Mouse (Mus musculus): ENCODE results near the gene 6330409D20Rik. TPM values are rescaled to one million over a fixed set of nuclear protein-coding genes. Genes with fewer than 3 reads are reported as not detected.

6330409D20Rik gene
- polyA plus RNA-seq, 1 experiment from 2014 or later: not detected

DNA sequence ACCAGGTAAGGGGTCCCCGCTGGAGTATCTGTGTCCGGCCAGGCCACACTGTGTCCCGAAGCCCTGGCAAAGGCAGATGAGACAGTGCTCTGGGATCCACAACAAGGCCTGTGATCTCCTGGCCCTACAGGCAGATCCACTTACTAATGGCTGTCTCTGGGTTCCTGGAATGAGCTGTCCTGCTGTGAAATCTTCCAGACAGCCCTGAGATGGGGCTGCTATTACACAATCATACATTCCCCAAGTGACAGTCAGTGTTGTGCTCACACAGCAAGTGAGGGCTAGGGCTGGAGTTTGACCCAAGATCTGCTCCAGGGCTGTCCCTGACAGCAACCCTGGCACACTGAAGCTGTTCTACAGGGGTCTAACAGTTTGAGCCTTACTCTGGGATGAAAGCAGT is 55.0 kb downstream of the 6330409D20Rik start:
- Histone ChIP-seq H3K27me3 (no peaks in the 10 kb centered on the region), H3K9ac (no peak overlapping the region), H3K4me1 (replicated peaks) (peaks cover 18% of the 10 kb centered on the region), H3K36me3 (replicated peaks) (peaks cover 68% of the 10 kb centered on the region), H3K4me3 (replicated peaks) (no peak overlapping the region), H3K4me2 (no peak overlapping the region), H3K9me3 (replicated peaks) (no peaks in the 10 kb centered on the region), H3K27ac (replicated peaks) (no peak overlapping the region)
- no peak for ATAC-seq (ENCODE audit: insufficient read depth)
- 76% methylated on average over 3 of the region's 3 CpGs for WGBS (ENCODE audit: insufficient replicate concordance)

DNA sequence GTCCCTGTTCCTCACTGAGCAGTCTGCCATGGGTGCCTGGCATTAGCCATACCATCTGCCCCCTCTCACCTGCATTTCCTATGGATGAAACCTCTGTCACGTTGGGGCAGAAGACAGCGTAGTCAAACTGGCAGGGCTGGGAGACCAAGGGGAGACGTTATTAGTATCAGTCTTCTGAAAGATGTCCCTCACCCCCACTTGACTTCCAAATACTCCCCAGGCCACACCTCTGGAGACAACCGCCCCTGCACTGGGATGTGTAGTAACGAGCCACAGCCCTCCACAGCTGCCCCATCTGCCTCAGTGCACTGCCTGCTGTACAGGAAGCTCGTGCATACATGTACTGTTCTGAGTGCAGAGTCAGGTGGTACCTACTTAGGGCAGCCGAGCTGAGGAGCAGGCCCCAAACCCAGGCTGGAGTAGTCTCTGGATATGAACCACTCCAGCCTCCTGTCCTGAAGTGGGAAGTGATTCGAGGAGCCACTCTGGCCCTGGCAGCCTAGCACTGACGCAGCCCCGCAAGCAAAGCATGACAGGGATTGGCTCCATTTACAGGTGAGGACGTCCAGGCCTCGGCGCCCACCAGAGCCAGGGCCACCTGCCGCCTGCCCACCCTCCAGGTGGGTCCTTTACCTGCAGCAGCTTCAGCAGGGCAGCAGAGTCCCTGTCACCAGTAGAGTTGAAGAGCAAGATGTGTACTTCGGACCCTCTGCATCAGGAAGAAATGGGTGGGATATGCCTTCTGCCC is 56.0 kb downstream of the 6330409D20Rik start:
- no peak for ATAC-seq (ENCODE audit: insufficient read depth)
- no peak overlapping the region for H3K4me3 ChIP-seq (replicated peaks)
- H3K27me3 ChIP-seq: no peaks in the 10 kb centered on the region
- no peak overlapping the region for H3K27ac ChIP-seq (replicated peaks)
- WGBS (ENCODE audit: insufficient replicate concordance): 73% methylated on average over 15 of the region's 15 CpGs
- H3K36me3 ChIP-seq (replicated peaks): peaks cover 68% of the 10 kb centered on the region
- peaks cover 17% of the 10 kb centered on the region for H3K4me1 ChIP-seq (replicated peaks)
- no peak overlapping the region for H3K4me2 ChIP-seq
- no peak overlapping the region for H3K9ac ChIP-seq
- no peaks in the 10 kb centered on the region for H3K9me3 ChIP-seq (replicated peaks)

DNA sequence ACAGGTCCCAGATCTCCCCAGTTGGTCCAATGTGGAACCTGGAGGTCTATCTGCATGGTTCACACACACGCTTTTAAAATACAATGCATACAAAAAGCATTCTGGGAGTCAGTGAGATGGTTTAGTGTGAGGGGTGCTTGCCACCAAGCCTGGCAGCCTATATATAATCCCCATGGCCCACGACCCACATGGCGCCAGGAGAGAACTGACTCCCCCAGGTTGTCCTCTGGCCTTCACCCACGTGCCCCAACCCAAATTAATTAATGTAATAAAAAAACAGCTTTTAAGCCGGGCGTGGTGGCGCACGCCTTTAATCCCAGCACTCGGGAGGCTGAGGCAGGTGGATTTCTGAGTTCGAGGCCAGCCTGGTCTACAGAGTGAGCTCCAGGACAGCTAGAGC is 57.1 kb downstream of the 6330409D20Rik start:
- WGBS (ENCODE audit: insufficient replicate concordance): 86% methylated on average over 10 of the region's 10 CpGs
- Histone ChIP-seq H3K36me3 (replicated peaks) (peaks cover 68% of the 10 kb centered on the region), H3K4me2 (no peak overlapping the region), H3K27me3 (no peaks in the 10 kb centered on the region), H3K9ac (no peak overlapping the region), H3K9me3 (replicated peaks) (no peaks in the 10 kb centered on the region), H3K4me1 (replicated peaks) (peaks cover 9% of the 10 kb centered on the region; the same call in 1 of the 2 replicates), H3K27ac (replicated peaks) (no peak overlapping the region), H3K4me3 (replicated peaks) (no peak overlapping the region)
- no peak for ATAC-seq (ENCODE audit: insufficient read depth)

DNA sequence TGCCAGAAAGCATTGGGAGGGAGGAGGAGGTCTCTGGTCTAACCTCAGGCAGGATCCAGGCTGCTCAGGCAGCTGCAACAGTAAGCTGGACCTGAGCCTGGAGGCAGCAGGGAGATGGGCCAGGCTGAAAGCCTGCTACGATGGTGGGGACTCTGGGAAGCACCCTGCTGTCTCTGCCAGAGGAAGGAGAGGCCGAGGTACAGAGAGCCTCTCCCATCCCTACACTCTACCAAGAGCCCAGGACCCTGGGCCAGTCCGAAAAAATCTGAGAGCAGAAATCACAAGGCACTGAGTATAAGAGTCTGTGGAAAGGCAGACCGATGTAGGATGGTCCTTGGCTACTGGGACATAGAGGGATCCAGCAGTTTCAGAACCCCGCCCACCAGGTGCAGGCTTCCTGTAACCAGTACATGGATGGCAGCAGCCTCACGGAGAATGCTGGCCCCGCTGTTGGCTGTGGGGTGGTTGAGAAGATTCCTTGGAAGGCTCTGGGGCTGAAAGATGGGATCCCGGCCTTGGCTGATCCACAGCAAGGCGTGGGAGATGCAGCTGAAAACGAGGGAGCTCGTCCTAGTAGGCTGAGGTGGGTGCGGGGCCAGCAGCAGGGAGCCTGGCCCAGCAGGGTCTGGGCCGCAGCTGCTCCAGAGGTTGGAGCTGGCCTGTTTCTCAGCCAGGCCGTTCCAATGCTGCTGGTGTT is 57.9 kb downstream of the 6330409D20Rik start:
- H3K27ac ChIP-seq (replicated peaks): no peak overlapping the region
- H3K36me3 ChIP-seq (replicated peaks): peaks cover 65% of the 10 kb centered on the region
- WGBS (ENCODE audit: insufficient replicate concordance): 71% methylated on average over 14 of the region's 14 CpGs

More for the DNA sequence above, 57.9 kb downstream of the 6330409D20Rik start:
- no peaks in the 10 kb centered on the region for H3K27me3 ChIP-seq
- H3K4me3 ChIP-seq (replicated peaks): no peak overlapping the region
- no peaks in the 10 kb centered on the region for H3K9me3 ChIP-seq (replicated peaks)
- H3K9ac ChIP-seq: no peak overlapping the region
- H3K4me2 ChIP-seq: no peak overlapping the region
- ATAC-seq (ENCODE audit: insufficient read depth): no peak
- peaks cover 9% of the 10 kb centered on the region; the same call in 1 of the 2 replicates for H3K4me1 ChIP-seq (replicated peaks)

MicroRNAs within 50 kb of the gene (microRNA counts, 519-probe panel; counts per million panel counts)
- 1,558 counts per million, percentile 10 among the panel's probes with 10 or more counts for microRNA mmu-miR-2861

Small RNAs within 50 kb of the gene (microRNA-seq; reads per million reads assigned to microRNA genes)
- gene Mir2861 (not detected), gene Mir3960 (not detected), gene Mir8093 (not detected)

Other genes with a start within 250 kb of the 6330409D20Rik start
- 1.3 and 2.2 TPM in 2 replicates for gene Fam102a, start 205.7 kb downstream of the 6330409D20Rik start, polyA plus RNA-seq (2015; fragmentation: Nextera tagmentation; extraction: Ambion mirVana)
- gene Dpm2, start 170.2 kb downstream of the 6330409D20Rik start, polyA plus RNA-seq (2015; fragmentation: Nextera tagmentation; extraction: Ambion mirVana): 48.2 and 49.0 TPM in 2 replicates
- gene Pip5kl1, start 166.2 kb downstream of the 6330409D20Rik start, polyA plus RNA-seq (2015; fragmentation: Nextera tagmentation; extraction: Ambion mirVana): 0.22 TPM in 1 of 2 replicates, not detected in the other
- gene 9430097D07Rik, start 165.3 kb downstream of the 6330409D20Rik start, polyA plus RNA-seq (2015; fragmentation: Nextera tagmentation; extraction: Ambion mirVana): not detected in 2 replicates
- gene St6galnac4, start 153.9 kb downstream of the 6330409D20Rik start, polyA plus RNA-seq (2015; fragmentation: Nextera tagmentation; extraction: Ambion mirVana): 7.9 and 8.5 TPM in 2 replicates
- 11.6 and 11.7 TPM in 2 replicates for gene St6galnac6, start 141.3 kb downstream of the 6330409D20Rik start, polyA plus RNA-seq (2015; fragmentation: Nextera tagmentation; extraction: Ambion mirVana)
- gene Ak1, start 119.3 kb downstream of the 6330409D20Rik start, polyA plus RNA-seq (2015; fragmentation: Nextera tagmentation; extraction: Ambion mirVana): 4.7 and 6.6 TPM in 2 replicates
- gene Eng, start 94.4 kb downstream of the 6330409D20Rik start, polyA plus RNA-seq (2015; fragmentation: Nextera tagmentation; extraction: Ambion mirVana): 23.5 and 29.5 TPM in 2 replicates
- 41.2 and 51.2 TPM in 2 replicates for gene Fpgs, start 36.9 kb downstream of the 6330409D20Rik start, polyA plus RNA-seq (2015; fragmentation: Nextera tagmentation; extraction: Ambion mirVana)
- 48.3 and 49.6 TPM in 2 replicates for gene Cdk9, start 27.9 kb downstream of the 6330409D20Rik start, polyA plus RNA-seq (2015; fragmentation: Nextera tagmentation; extraction: Ambion mirVana)
- 7.0 and 8.3 TPM in 2 replicates for gene Sh2d3c, start 20.0 kb downstream of the 6330409D20Rik start, polyA plus RNA-seq (2015; fragmentation: Nextera tagmentation; extraction: Ambion mirVana)
- 24.7 and 27.7 TPM in 2 replicates for gene Tor2a, start 16.2 kb upstream of the 6330409D20Rik start, polyA plus RNA-seq (2015; fragmentation: Nextera tagmentation; extraction: Ambion mirVana)
- gene Ttc16, start 34.6 kb upstream of the 6330409D20Rik start, polyA plus RNA-seq (2015; fragmentation: Nextera tagmentation; extraction: Ambion mirVana): 0.13 TPM in 1 of 2 replicates, not detected in the other
- gene Ptrh1, start 34.8 kb upstream of the 6330409D20Rik start, polyA plus RNA-seq (2015; fragmentation: Nextera tagmentation; extraction: Ambion mirVana): 1.5 and 1.8 TPM in 2 replicates
- gene Cfap157, start 43.4 kb upstream of the 6330409D20Rik start, polyA plus RNA-seq (2015; fragmentation: Nextera tagmentation; extraction: Ambion mirVana): not detected in 2 replicates
- 2.4 and 2.5 TPM in 2 replicates for gene Stxbp1, start 106.2 kb upstream of the 6330409D20Rik start, polyA plus RNA-seq (2015; fragmentation: Nextera tagmentation; extraction: Ambion mirVana)
- gene Fam129b, start 135.1 kb upstream of the 6330409D20Rik start, polyA plus RNA-seq (2015; fragmentation: Nextera tagmentation; extraction: Ambion mirVana): 8.5 and 11.6 TPM in 2 replicates
- gene Rpl12, start 220.5 kb upstream of the 6330409D20Rik start, polyA plus RNA-seq (2015; fragmentation: Nextera tagmentation; extraction: Ambion mirVana): 79.8 and 80.2 TPM in 2 replicates
- gene Lrsam1, start 220.6 kb upstream of the 6330409D20Rik start, polyA plus RNA-seq (2015; fragmentation: Nextera tagmentation; extraction: Ambion mirVana): 2.0 and 2.5 TPM in 2 replicates
- gene Slc2a8, start 241.1 kb upstream of the 6330409D20Rik start, polyA plus RNA-seq (2015; fragmentation: Nextera tagmentation; extraction: Ambion mirVana): 9.1 and 10.4 TPM in 2 replicates

Data from liver, embryonic 15.5 days (tissue).